Mouse (Mus musculus) CH12.LX (cell line): ENCODE data around the gene Stk10. TPM values are rescaled to one million over a fixed set of nuclear protein-coding genes. Genes with fewer than 3 reads are reported as not detected.

Source experiments
- DNase-seq: peaks from one replicate; pipeline ENCODE4 v3.0.0-alpha.2; 2013; ENCODE audit errors: extremely low read depth
- H3K27ac ChIP-seq: 2 replicates; pipeline ENCODE4 v1.5.1; 2012; ENCODE audit warnings: low read depth, mild to moderate bottlenecking, control low read depth, moderate library complexity; ENCODE audit not compliant: insufficient read depth
- H3K27me3 ChIP-seq: replicated peaks from 2 replicates; pipeline ENCODE3; 2012; ENCODE audit warnings: inconsistent platforms
- H3K36me3 ChIP-seq, 2 experiments: replicated peaks in 1 of 2; 2 replicates each; pipeline versions ENCODE3 to v1.6.1; 2012; ENCODE audit warnings: inconsistent platforms in 1 of 2, low read length in 1 of 2, mild to moderate bottlenecking in 1 of 2, mixed read lengths in 1 of 2, moderate library complexity in 1 of 2; ENCODE audit not compliant: control insufficient read depth in 1 of 2, insufficient read depth in 1 of 2
- H3K4me1 ChIP-seq, 2 experiments: 2 replicates each; pipeline ENCODE4 v1.6.1; 2012; ENCODE audit warnings: inconsistent platforms in 1 of 2, moderate library complexity in 1 of 2; ENCODE audit not compliant: insufficient read depth in 2 of 2, control insufficient read depth in 1 of 2
- H3K4me2 ChIP-seq: 2 replicates; pipeline ENCODE4 v1.6.1; 2012; ENCODE audit warnings: low read depth, mild to moderate bottlenecking, control low read depth; ENCODE audit not compliant: poor library complexity, insufficient read depth, severe bottlenecking
- H3K4me3 ChIP-seq, 3 experiments: fragments of 150-350 bp in 1 of 3; sonication (generic) in 1 of 3; replicated peaks in 1 of 3; 2 replicates each; pipeline versions ENCODE3 to v1.5.1; 2011 to 2012; ENCODE audit warnings: low read depth in 2 of 3, low read length in 2 of 3, mild to moderate bottlenecking in 2 of 3, moderate library complexity in 2 of 3, control low read depth in 1 of 3, improper control_type of control experiment in 1 of 3, inconsistent platforms in 1 of 3, mixed read lengths in 1 of 3; ENCODE audit not compliant: poor library complexity in 1 of 3
- H3K79me2 ChIP-seq: replicated peaks from 2 replicates; pipeline ENCODE4 v1.6.1; 2012; ENCODE audit warnings: mild to moderate bottlenecking, moderate library complexity; ENCODE audit not compliant: control insufficient read depth, poor library complexity, insufficient read depth, severe bottlenecking; ENCODE audit errors: extremely low read depth
- H3K9ac ChIP-seq: 2 replicates; pipeline ENCODE4 v1.6.1; 2012; ENCODE audit warnings: low read depth, mild to moderate bottlenecking, control low read depth, moderate library complexity; ENCODE audit not compliant: insufficient read depth
- H3K9me3 ChIP-seq: replicated peaks from 2 replicates; pipeline ENCODE3; 2012; ENCODE audit warnings: low read length, inconsistent platforms, mixed read lengths
- BHLHE40 ChIP-seq: IDR thresholded peaks from 2 replicates; pipeline ENCODE4 v1.6.1; 2011; ENCODE audit warnings: mild to moderate bottlenecking, low read depth, low read length, improper control_type of control experiment
- CHD1 ChIP-seq: IDR thresholded peaks from 2 replicates; pipeline ENCODE4 v1.6.1; 2012; ENCODE audit warnings: low read depth, low read length, improper control_type of control experiment, inconsistent platforms
- CHD2 ChIP-seq: IDR thresholded peaks from 2 replicates; pipeline ENCODE4 v1.6.1; 2011; ENCODE audit warnings: low read length, improper control_type of control experiment
- CTCF ChIP-seq, 2 experiments: IDR thresholded peaks in 1 of 2; conservative IDR thresholded peaks in 1 of 2; 2 replicates each; pipeline ENCODE4 v1.5.1; 2011 to 2012; ENCODE audit warnings: low read depth in 2 of 2, low read length in 2 of 2, improper control_type of control experiment in 1 of 2, inconsistent platforms in 1 of 2, mild to moderate bottlenecking in 1 of 2, moderate library complexity in 1 of 2
- ETS1 ChIP-seq: conservative IDR thresholded peaks from 2 replicates; pipeline ENCODE4 v1.6.1; 2012; ENCODE audit warnings: low read depth, mild to moderate bottlenecking, inconsistent platforms, low read length, improper control_type of control experiment, moderate library complexity
- HCFC1 ChIP-seq: IDR thresholded peaks from 2 replicates; pipeline ENCODE4 v1.6.1; 2012; ENCODE audit warnings: low read depth, mild to moderate bottlenecking, inconsistent platforms, low read length, improper control_type of control experiment
- JUN ChIP-seq: IDR thresholded peaks from 2 replicates; pipeline ENCODE4 v1.6.1; 2011; ENCODE audit warnings: low read depth, mild to moderate bottlenecking, low read length, improper control_type of control experiment, moderate library complexity; ENCODE audit not compliant: insufficient read depth
- JUND ChIP-seq: conservative IDR thresholded peaks from 2 replicates; pipeline ENCODE4 v1.6.1; 2011; ENCODE audit warnings: low read depth, low read length, improper control_type of control experiment
- KAT2A ChIP-seq: IDR thresholded peaks from 2 replicates; pipeline ENCODE4 v1.6.1; 2012; ENCODE audit warnings: low read length, improper control_type of control experiment, inconsistent platforms; ENCODE audit not compliant: insufficient replicate concordance
- MAFK ChIP-seq: IDR thresholded peaks from 2 replicates; pipeline ENCODE4 v1.6.1; 2011; ENCODE audit warnings: low read length, improper control_type of control experiment; ENCODE audit not compliant: insufficient replicate concordance
- MAX ChIP-seq: IDR thresholded peaks from 2 replicates; pipeline ENCODE4 v1.6.1; 2011; ENCODE audit warnings: low read length, improper control_type of control experiment
- MAZ ChIP-seq: IDR thresholded peaks from 2 replicates; pipeline ENCODE4 v1.6.1; 2012; ENCODE audit warnings: low read depth, mild to moderate bottlenecking, inconsistent platforms, low read length, improper control_type of control experiment, moderate library complexity
- NRF1 ChIP-seq: IDR thresholded peaks from 2 replicates; pipeline ENCODE4 v1.6.1; 2014; ENCODE audit warnings: low read depth, mild to moderate bottlenecking, inconsistent platforms, low read length, improper control_type of control experiment, moderate library complexity
- PAX5 ChIP-seq: IDR thresholded peaks from 2 replicates; pipeline ENCODE4 v1.6.1; 2012; ENCODE audit warnings: low read length, inconsistent platforms, mixed read lengths
- POLR2A ChIP-seq: IDR thresholded peaks from 2 replicates; pipeline ENCODE4 v1.6.1; 2011; ENCODE audit warnings: low read depth, mild to moderate bottlenecking, improper control_type of control experiment, low read length
- POLR2AphosphoS2 ChIP-seq: IDR thresholded peaks from 2 replicates; pipeline ENCODE4 v1.6.1; 2011; ENCODE audit warnings: low read depth, low read length, improper control_type of control experiment
- RCOR1 ChIP-seq: conservative IDR thresholded peaks from 2 replicates; pipeline ENCODE4 v1.6.1; 2012; ENCODE audit warnings: low read depth, mild to moderate bottlenecking, inconsistent platforms, low read length, improper control_type of control experiment
- SIN3A ChIP-seq: IDR thresholded peaks from 2 replicates; pipeline ENCODE4 v1.6.1; 2012; ENCODE audit warnings: low read length, improper control_type of control experiment, inconsistent platforms
- SMC3 ChIP-seq: IDR thresholded peaks from 2 replicates; pipeline ENCODE4 v1.6.1; 2011; ENCODE audit warnings: low read depth, low read length, improper control_type of control experiment
- TBP ChIP-seq: conservative IDR thresholded peaks from 2 replicates; pipeline ENCODE4 v1.6.1; 2011; ENCODE audit warnings: low read depth, low read length, improper control_type of control experiment
- TCF12 ChIP-seq: IDR thresholded peaks from 2 replicates; pipeline ENCODE4 v1.6.1; 2014; ENCODE audit warnings: low read depth, mild to moderate bottlenecking, inconsistent platforms, low read length, improper control_type of control experiment
- USF1 ChIP-seq: IDR thresholded peaks from 2 replicates; pipeline ENCODE4 v1.6.1; 2014; ENCODE audit warnings: low read depth, mild to moderate bottlenecking, inconsistent platforms, low read length, improper control_type of control experiment
- ZKSCAN1 ChIP-seq: IDR thresholded peaks from 2 replicates; pipeline ENCODE4 v1.6.1; 2012; ENCODE audit warnings: low read depth, inconsistent platforms, low read length, improper control_type of control experiment, borderline replicate concordance
- ZNF384 ChIP-seq: IDR thresholded peaks from 2 replicates; pipeline ENCODE4 v1.6.1; 2012; ENCODE audit warnings: low read depth, low read length, improper control_type of control experiment, inconsistent platforms
- dilution Hi-C: fragments of 300-500 bp; cut with MboI; formaldehyde crosslinking; loops from 2 replicates; pipeline ENCODE4 v1.14.3; 2020; ENCODE audit warnings: low sequenced_read_pairs; ENCODE audit not compliant: extremely low pct_unique_long_range_greater_than_20kb, extremely low pct_ligation_motif_present
- in situ Hi-C: fragments of 300-500 bp; cut with MboI; formaldehyde crosslinking; loops from 3 replicates; pipeline ENCODE4 v1.14.3; 2019; ENCODE audit warnings: low sequenced_read_pairs, low pct_ligation_motif_present, low pct_unique_long_range_greater_than_20kb, mixed read lengths
- polyA plus RNA-seq: library from polyadenylated mRNA; unstranded; fragments of >175 nt; gene quantifications from 2 replicates; pipeline ENCODE4 v1.2.1, GENCODE M21; 2012; ENCODE audit warnings: low read depth; ENCODE audit not compliant: insufficient read length
- total RNA-seq, 2 experiments: library from RNA; depleted of rRNA; stranded (reverse); fragments of 300-350 nt in 1 of 2; fragments of >200 nt in 1 of 2; gene quantifications; 2 replicates each; pipeline ENCODE4 v1.2.3; 2012 to 2014

Gene Stk10
- total and polyA plus RNA-seq, 3 experiments: 20.0 to 40.3 (median 23.2) TPM

GRCm38 (mm10) chr11:32589791-32590190 is 56.7 kb downstream of the Stk10 start:
- no peak overlapping the region for H3K27ac ChIP-seq
- no peak overlapping the region for H3K9ac ChIP-seq
- TF ChIP-seq POLR2A: no peak
- no peak for TF ChIP-seq SMC3
- TF ChIP-seq RCOR1: no peak
- TF ChIP-seq BHLHE40: no peak
- TF ChIP-seq KAT2A: no peak
- TF ChIP-seq JUN: no peak
- TF ChIP-seq CTCF (conservative IDR thresholded peaks at IDR 0.05 in 1 of 2, IDR thresholded peaks at IDR 0.05 in 1 of 2; ENCODE audit: low read depth in 2 of 2, low read length in 2 of 2): no peak
- TF ChIP-seq MAZ: no peak
- TF ChIP-seq MAFK: no peak
- TF ChIP-seq POLR2AphosphoS2: no peak
- TF ChIP-seq PAX5: no peak
- no peak for TF ChIP-seq CHD2
- no peak for TF ChIP-seq NRF1
- no peak for TF ChIP-seq TCF12
- no peak overlapping the region for H3K4me3 ChIP-seq
- DNase-seq: no peak
- H3K36me3 ChIP-seq: peaks cover 25 to 84% of the 10 kb centered on the region in 2 experiments
- no peak overlapping the region for H3K4me2 ChIP-seq
- dilution Hi-C loops (no loop called here), in situ Hi-C loops (loop anchor here (5.0 kb wide), 2 partner anchors 52 to 137 kb away; no protein-coding TSS in a partner anchor)
- peaks cover 18 to 55% of the 10 kb centered on the region in 2 experiments for H3K4me1 ChIP-seq
- peaks cover 6% of the 10 kb centered on the region for H3K9me3 ChIP-seq
- no peaks in the 10 kb centered on the region for H3K79me2 ChIP-seq
- no peaks in the 10 kb centered on the region for H3K27me3 ChIP-seq

- Histone ChIP-seq H3K27me3 (no peaks in the 10 kb centered on the region), H3K27ac (no peak overlapping the region), H3K9me3 (peaks cover 10% of the 10 kb centered on the region), H3K79me2 (no peaks in the 10 kb centered on the region), H3K9ac (no peak overlapping the region), H3K36me3 (peaks cover 25 to 85% of the 10 kb centered on the region in 2 experiments), H3K4me1 (peaks cover 18 to 51% of the 10 kb centered on the region in 2 experiments), H3K4me3 (no peak overlapping the region), H3K4me2 (no peak overlapping the region)
- dilution Hi-C loops: no loop called here
- TF ChIP-seq SIN3A (no peak), CHD1 (no peak), JUND (no peak), HCFC1 (no peak), PAX5 (no peak), CHD2 (no peak), ETS1 (no peak), ZNF384 (no peak), MAZ (no peak), USF1 (no peak), MAFK (no peak), BHLHE40 (no peak), TCF12 (no peak), ZKSCAN1 (no peak), POLR2A (no peak), TBP (no peak), MAX (no peak)
- in situ Hi-C loops: loop anchor here (5.0 kb wide), 2 partner anchors 53 to 138 kb away; no protein-coding TSS in a partner anchor
- DNase-seq: no peak
Measured at GRCm38 (mm10) chr11:32590205-32590604, 57.1 kb downstream of the Stk10 start.
